Mouse (Mus musculus) small intestine, adult 2 months (tissue): ENCODE data around the gene Dram2.
"Not testable (repeated sequence)": the region's sequence is repeated elsewhere in the genome, so short reads cannot be mapped to it uniquely, and the experiment has no call there.

Source experiments
- CTCF ChIP-seq: fragments of 200-500 bp; IDR thresholded peaks from 2 replicates; pipeline ENCODE4 v1.5.1; 2012; ENCODE audit warnings: low read depth, mild to moderate bottlenecking, control low read depth, inconsistent platforms, low read length, moderate library complexity, mixed read lengths; ENCODE audit not compliant: insufficient replicate concordance, insufficient read length; ENCODE audit errors: extremely low read depth
- POLR2A ChIP-seq: fragments of 200-500 bp; IDR thresholded peaks from 2 replicates; pipeline ENCODE4 v1.6.1; 2012; ENCODE audit warnings: low read depth, mild to moderate bottlenecking, control low read depth, inconsistent platforms, low read length, moderate library complexity

- not testable (repeated sequence) for TF ChIP-seq CTCF, POLR2A
Measured at GRCm38 (mm10) chr3:106593631-106594030, 46.0 kb downstream of the Dram2 start.
